Mouse (Mus musculus) testis, postnatal 10 days (tissue): ENCODE results near the gene Tex14.
"Not testable (repeated sequence)": the region's sequence is repeated elsewhere in the genome, so short reads cannot be mapped to it uniquely, and the experiment has no call there.

ENCODE experiments used
- DNase-seq: peaks from one replicate; pipeline ENCODE4 v3.0.0; 2021; ENCODE audit warnings: low spot score

The Tex14 gene

GRCm38 (mm10) chr11:87448476-87449199 is 43.8 kb downstream of the Tex14 start:
- not testable (repeated sequence) for DNase-seq

DNA sequence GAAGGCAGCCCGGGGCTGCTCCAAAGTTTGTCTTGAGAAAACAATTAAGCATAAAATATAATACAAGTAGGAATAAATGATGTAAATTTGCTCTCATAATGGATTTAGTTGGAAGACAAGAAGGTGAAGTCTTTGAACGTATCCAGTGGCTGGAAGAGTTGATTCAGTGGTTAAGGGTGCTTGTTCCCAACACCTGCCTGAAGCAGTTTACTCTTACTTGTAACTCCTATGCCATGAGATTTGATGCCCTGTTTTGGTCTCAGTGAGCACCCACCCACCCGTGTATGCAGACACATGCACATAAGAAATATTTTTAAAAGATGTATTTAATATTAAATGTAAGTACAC is 44.3 kb downstream of the Tex14 start:
- no peak for DNase-seq

GRCm38 (mm10) chr11:87449847-87450246 is 45.0 kb downstream of the Tex14 start:
- not testable (repeated sequence) for DNase-seq

- not testable (repeated sequence) for DNase-seq
Observed at GRCm38 (mm10) chr11:87452779-87453178, 47.9 kb downstream of the Tex14 start.

DNA sequence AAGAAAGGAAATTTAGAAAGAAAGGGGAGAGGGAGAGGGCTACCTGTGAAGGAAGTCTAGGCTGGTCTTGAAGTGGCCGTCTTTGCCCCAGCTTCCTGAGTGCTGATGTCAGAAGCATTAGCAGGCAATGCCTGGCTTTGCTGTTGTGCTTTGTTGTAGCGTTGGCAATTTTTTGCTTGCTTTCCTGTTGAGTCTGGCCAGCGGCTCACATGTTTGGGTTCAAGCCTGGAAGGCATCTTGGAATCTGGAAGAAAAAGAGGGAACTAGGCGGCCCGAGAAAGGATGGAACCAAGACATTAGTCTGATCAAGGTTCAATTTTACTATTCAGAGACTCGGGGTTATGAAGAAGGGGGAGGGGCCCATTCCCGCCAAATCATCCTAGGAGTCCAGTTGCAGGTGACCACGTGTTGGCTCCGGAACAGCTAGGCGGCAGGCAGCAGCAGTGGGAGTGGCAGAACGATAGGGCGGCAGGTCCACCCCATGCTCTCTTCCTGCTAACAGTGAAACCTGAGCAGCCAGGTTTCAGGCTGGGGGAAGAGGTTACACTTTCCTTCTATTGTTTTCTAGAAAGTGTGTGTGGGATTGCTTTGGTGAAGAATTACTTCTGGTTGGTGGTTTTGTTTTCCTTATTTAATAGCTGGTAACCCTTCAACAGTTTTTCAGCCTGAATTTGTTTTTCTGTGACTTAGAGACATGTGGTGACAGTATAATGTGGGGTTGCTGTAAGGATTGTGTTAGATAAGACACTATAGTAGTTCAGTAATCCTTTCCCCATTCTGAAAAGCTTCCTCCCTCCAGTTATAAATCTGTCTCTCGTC is 48.6 kb downstream of the Tex14 start:
- no peak for DNase-seq

- DNase-seq, result no peak
Observed at GRCm38 (mm10) chr11:87454035-87454690, 49.3 kb downstream of the Tex14 start.

- DNase-seq, result no peak
Observed at GRCm38 (mm10) chr11:87455573-87455972, 50.7 kb downstream of the Tex14 start.

DNA sequence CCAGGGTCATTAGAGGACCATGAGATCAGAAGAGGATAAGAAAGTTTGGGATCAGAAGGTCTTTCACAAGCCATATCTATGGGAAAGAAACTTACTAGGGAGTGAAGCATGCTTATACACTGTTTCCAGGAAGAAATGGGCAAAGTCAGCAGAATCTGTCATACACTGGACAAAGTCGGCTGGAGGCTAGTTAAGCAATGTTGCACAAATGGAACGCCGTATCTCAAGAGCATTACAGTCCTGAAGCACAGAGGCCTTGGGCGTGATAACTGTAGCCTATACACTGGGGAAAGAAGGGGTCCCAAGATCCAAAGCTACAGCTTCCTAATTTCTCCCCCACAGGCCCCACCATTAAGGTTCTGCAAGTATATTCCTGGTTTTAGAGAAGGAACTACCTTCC is 51.1 kb downstream of the Tex14 start:
- no peak for DNase-seq

DNA sequence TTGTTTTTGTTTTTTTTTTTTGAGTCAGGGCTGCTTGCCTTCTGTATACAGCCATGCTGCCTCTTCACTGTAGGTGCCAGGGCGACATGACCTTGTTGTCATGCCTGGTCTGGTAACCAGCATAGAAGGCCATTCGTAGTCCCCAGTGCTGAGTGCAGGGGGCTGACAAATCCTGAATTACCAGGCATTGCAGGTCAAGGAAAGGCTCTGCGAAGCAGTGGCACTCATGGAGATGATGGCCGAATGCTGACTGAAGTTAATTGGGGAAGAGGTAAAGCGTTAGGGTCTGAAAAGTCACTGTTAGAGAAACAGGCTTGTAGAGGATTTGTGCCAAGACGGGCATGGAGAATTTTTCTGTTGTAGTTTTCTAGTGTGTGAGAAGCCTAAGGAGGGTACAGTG is 55.7 kb downstream of the Tex14 start:
- DNase-seq, result no peak

DNA sequence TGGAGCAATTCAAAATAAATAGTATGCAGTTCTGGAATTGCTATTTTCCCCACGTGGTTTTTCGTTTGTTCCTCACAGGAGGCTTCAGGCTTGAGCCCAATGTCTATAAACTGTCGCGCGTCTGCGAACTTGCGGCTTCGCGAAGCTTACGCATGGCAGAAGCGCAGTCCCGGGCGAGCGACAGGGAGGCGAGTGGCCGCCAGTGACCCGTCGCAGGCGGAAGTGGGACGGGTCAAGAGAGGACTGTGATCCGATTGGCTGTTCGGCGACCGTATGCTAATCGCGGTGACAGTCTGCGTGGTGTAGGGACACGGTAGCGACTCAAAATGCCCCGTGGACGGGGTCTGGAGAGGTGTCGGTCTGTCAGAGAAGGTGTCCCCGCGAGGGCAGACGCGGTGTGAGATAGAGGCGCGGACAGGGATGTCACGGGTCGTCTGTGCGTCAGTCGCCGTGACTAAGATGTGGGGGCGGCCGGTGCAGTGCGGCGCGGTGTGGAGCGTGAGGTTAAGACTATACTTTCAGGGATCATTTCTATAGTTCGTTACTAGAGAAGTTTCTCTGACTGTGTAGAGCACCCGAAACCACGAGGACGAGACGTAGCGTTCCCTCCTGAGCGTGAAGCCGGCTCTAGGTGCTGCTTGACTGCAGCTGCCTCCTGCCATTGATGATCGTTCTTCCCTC is 57.1 kb downstream of the Tex14 start:
- peak; percentile 81 for DNase-seq

DNA sequence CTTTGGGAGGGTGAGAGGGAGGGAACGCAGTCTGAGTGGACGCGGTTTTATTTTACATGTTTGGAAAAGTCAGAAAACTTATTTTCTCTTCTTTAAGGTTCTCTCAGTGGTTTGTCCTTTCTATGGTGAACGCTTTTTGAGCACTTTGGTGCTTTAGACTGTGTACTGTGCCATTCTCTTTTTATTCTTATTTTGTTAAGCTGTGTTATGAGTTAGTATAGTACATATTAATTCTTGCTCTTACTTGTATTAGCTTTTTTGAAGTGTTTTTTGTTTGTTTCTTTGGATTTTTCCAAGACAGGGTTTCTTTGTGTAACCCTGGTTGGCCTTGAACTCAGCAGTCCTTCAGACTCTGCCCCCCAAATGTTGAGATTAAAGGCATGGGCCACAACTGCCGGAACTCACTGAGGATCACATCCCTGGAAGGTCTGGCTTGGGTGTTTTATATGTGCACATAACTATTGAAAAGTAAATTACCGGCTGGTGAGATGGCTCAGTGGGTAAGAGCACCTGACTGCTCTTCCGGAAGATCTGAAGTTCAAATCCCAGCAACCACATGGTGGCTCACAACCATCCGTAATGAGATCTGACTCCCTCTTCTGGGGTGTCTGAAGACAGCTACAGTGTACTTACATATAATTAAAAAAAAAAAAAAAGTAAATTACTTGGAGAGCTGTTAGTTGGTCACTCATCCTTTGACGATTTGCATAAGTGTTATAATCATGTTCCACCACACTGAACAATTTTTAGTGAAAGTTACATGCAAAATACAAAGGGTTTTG is 57.8 kb downstream of the Tex14 start:
- no peak for DNase-seq

DNA sequence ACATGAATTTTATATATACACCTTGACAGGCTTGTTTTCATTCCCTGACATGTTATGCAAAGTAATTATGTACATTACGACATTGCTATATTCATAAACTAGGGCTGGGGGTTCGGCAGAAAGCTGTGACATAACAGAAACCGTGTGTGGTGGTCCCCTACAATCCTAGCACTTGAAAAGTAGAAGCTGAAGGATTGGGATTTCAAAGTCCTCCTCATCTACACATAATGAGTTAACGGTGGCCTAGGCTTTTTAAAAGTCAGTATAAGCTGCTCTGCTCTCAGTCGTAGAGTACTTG is 58.3 kb downstream of the Tex14 start:
- DNase-seq, result no peak

DNA sequence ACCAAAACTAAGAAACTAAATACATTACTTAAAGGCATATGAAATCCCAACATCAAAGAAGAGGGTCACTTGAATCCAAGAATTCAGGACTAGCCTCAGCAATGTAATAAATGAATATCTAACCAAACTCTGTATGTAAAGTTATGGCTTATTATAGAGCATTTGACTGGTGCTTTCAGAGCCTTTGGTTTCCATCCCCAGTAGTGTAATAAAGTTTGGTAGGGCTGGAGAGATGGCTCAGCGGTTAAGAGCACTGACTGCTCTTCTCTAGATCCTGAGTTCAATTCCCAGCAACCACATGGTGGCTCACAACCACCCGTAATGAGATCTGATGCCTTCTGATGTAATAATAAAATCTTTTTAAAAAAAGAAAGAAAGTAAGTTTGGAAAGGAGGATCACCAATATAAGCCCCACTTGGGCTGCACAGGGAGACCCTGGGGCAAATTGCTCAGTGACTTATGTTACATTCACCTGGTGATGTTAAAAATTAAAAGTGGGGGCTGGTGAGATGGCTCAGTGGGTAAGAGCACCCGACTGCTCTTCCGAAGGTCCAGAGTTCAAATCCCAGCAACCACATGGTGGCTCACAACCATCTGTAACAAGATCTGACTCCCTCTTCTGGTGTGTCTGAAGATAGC is 59.0 kb downstream of the Tex14 start:
- not testable (repeated sequence) for DNase-seq

DNA sequence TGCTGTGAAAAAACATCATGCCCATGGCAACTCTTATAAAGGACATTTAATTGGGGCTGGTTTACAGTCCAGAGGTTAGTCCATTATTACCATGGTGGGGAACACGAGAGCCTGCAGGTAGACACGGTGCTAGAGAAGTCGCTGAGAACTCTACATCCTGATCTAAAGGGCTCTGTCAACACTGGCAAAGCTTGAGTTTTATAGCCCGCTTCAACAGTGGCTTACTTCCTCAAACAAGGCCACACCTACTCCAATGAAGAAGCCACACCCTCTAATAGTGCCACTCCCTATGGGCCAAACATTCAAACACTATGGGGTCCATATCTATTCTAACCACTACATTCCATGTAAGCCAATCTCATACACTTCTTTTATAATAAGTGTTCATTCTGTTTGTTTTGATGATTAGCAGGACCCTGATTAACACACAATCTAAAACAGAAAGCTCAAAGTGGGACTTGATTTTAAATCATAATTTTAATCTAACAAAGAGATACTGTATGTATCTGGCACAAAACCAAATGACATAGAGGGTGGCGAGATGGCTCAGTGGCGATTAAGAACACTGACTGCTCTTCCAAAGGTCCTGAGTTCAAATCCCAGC is 61.2 kb downstream of the Tex14 start:
- no peak for DNase-seq

- no peak for DNase-seq
Observed at GRCm38 (mm10) chr11:87467491-87468277, 62.8 kb downstream of the Tex14 start.

GRCm38 (mm10) chr11:87468278-87468655 is 63.4 kb downstream of the Tex14 start:
- DNase-seq, result no peak

DNA sequence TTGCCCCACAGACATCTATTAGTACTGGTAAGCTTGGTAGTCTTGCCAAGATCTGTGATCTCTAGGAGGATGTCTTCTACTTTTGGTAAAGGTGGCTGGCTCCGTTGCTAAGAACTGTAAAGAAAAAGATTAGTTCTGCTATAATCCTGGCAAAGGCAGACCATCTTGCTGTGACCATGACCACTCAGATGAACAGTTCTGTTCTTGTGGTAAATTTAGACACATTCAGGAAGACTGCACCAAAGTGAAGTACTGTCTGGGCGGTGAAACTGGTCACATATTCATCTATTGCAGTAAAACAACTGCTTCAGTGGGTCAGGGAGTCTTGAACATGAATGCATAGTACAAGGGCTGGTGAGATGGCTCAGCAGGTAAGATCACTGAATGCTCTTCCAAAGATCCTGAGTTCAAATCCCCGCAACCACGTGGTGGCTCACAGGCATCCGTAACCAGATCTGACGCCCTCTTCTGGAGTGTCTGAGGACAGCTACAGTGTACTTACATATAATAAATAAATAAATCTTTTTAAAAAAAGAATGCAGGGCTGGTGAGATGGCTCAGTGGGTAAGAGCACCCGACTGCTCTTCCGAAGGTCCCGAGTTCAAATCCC is 63.9 kb downstream of the Tex14 start:
- no peak for DNase-seq

DNA sequence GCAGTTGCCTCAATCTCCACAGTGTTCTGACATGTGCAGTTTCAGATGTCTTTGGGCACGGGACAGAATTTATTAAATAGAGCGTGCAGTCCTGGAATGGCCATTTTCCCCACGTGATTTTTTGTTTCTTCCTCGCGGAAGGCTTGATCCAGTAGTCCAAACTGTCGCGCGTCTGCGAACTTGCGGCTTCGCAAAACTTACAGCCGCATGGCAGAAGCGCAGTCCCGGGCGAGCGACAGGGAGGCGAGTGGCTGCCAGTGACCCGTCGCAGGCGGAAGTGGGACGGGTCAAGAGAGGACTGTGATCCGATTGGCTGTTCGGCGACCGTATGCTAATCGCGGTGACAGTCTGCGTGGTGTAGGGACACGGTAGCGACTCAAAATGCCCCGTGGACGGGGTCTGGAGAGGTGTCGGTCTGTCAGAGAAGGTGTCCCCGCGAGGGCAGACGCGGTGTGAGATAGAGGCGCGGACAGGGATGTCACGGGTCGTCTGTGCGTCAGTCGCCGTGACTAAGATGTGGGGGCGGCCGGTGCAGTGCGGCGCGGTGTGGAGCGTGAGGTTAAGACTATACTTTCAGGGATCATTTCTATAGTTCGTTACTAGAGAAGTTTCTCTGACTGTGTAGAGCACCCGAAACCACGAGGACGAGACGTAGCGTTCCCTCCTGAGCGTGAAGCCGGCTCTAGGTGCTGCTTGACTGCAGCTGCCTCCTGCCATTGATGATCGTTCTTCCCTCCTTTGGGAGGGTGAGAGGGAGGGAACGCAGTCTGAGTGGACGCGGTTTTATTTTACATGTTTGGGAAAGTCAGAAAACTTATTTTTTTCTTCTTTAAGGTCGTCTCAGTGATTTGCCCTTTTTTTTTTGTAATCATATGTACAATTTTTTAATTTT is 66.2 kb downstream of the Tex14 start:
- peak; percentile 70 for DNase-seq

GRCm38 (mm10) chr11:87471699-87471997 is 66.8 kb downstream of the Tex14 start:
- not testable (repeated sequence) for DNase-seq
